18 mouse cellular contexts compared by ENCODE assay signal in the genomic region with DNA sequence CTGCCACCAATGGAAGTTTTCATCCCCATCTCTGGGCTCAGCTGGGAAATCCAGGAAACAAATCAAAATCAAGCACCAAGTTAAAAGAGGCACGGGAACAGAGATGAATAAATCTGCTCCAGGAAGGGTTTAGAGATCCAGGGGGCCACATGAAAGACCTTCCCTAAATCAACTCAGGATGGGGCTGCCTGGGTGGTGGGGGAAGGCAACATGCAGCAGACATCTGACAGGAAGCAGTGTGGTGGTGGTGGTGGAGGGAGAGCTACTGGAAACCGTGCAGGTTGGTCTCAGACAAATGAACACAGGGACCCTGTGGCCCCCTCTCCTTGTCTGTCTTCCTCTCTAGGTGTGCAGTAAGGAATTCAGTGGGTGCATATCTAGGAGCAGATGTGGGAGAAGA.
A peak's percentile ranks its signal among the peaks of the same experiment; 100 is the strongest.
DNase-seq lines count a peak whose midpoint lies in the region; ATAC-seq lines count a peak whose summit lies in the region.
"Had no signal": no experiment of that assay in that cellular context is flagged by ENCODE, and none has a peak within 500 bp of the region (broad histone marks: within the 10 kb centered on the region; RNA-seq: fewer than 3 reads in every experiment).

No protein-coding gene starts in this region.

- ATAC-seq in inflammation-experienced regulatory T-cells, adult 6 months = peak; percentile 50
- ATAC-seq: forebrain, embryonic 13.5 days had no signal

- H3K27me3 ChIP-seq in splenic B cell, adult 2 months (ENCODE audit: control insufficient read depth, insufficient read depth, low read length, poor library complexity, severe bottlenecking) = no peaks in the 10 kb centered on the region
- H3K27me3 ChIP-seq: embryonic facial prominence, embryonic 15.5 days; forebrain, embryonic 13.5 days; liver, embryonic 13.5 days had no signal

- DNase-seq in embryo, embryonic 11 days = peak; percentile 40
- peak; percentile 5 for DNase-seq in splenic B cell, adult 2 months (ENCODE audit: low read depth, low spot score)
- DNase-seq in testis, postnatal 10 days (ENCODE audit: low spot score) = no peak
- DNase-seq in lung, postnatal 14 days = no peak
- DNase-seq in urinary bladder, adult 2 months (ENCODE audit: low spot score) = no peak
- no peak for DNase-seq in frontal cortex, postnatal 10 days (ENCODE audit: low spot score in 2 of 2)
- DNase-seq: adrenal gland, postnatal 10 days; cerebellum, adult 9-10 months; kidney, adult 2 months; kidney, postnatal 4 days; liver, embryonic 13.5 days; lung, postnatal 10 days; midbrain, embryonic 14.5 days had no signal

- H3K36me3 ChIP-seq in splenic B cell, adult 2 months (ENCODE audit: control insufficient read depth, insufficient read depth, low read length, poor library complexity, severe bottlenecking) = no peaks in the 10 kb centered on the region
- H3K36me3 ChIP-seq: embryonic facial prominence, embryonic 15.5 days; heart, embryonic 12.5 days; hindbrain, embryonic 12.5 days; liver, embryonic 13.5 days had no signal

Comparison
In these comparisons a context has a peak if more than half of its experiments do, and no peak if none do; other contexts are left out.
1. DNase-seq: peak in embryo, embryonic 11 days (single experiment) and splenic B cell, adult 2 months (single experiment); none in testis, postnatal 10 days (single experiment), lung, postnatal 14 days (single experiment), urinary bladder, adult 2 months (single experiment) and frontal cortex, postnatal 10 days (0 of 2).